Mouse (Mus musculus) layer of hippocampus, postnatal 14 days (tissue): ENCODE data around the gene Prdm8. TPM values are rescaled to one million over a fixed set of nuclear protein-coding genes. Genes with fewer than 3 reads are reported as not detected.
A peak's percentile ranks its signal among the peaks of the same experiment; 100 is the strongest.

ENCODE experiments used
- DNase-seq, 2 experiments: peaks; one replicate each; pipeline ENCODE4 v3.0.0; 2021 to 2022; ENCODE audit warnings: low spot score in 2 of 2, mixed read lengths in 1 of 2
- total RNA-seq, 2 experiments: library from RNA; stranded (reverse); gene quantifications; 2 replicates each; pipeline ENCODE4 v1.2.3; 2021

Prdm8 gene
- total RNA-seq, 2 experiments from 2014 or later, result 62.1 to 75.4 TPM

GRCm38 (mm10) chr5:98184281-98184910, 17.4 kb downstream of the Prdm8 start:
- peak in 1 of 2 experiments; percentile 35 for DNase-seq

- DNase-seq, result peak; percentile 81 to 83
Measured at GRCm38 (mm10) chr5:98184971-98185805, 18.2 kb downstream of the Prdm8 start.

- DNase-seq, result peak in 1 of 2 experiments; percentile 26
Measured at GRCm38 (mm10) chr5:98185806-98186751, 19.1 kb downstream of the Prdm8 start.

- DNase-seq, result no peak
Measured at GRCm38 (mm10) chr5:98189181-98190180, 22.5 kb downstream of the Prdm8 start.

GRCm38 (mm10) chr5:98192295-98192983, 25.4 kb downstream of the Prdm8 start:
- no peak for DNase-seq

GRCm38 (mm10) chr5:98194959-98195358, 28.0 kb downstream of the Prdm8 start:
- no peak for DNase-seq

- DNase-seq, result no peak
Measured at GRCm38 (mm10) chr5:98198412-98199218, 31.6 kb downstream of the Prdm8 start.

- DNase-seq, result no peak
Measured at GRCm38 (mm10) chr5:98199219-98199552, 32.2 kb downstream of the Prdm8 start.

- DNase-seq, result no peak
Measured at GRCm38 (mm10) chr5:98201606-98202005, 34.6 kb downstream of the Prdm8 start.

GRCm38 (mm10) chr5:98202996-98203395, 36.0 kb downstream of the Prdm8 start:
- DNase-seq, result no peak

- no peak for DNase-seq
Measured at GRCm38 (mm10) chr5:98212501-98212900, 45.5 kb downstream of the Prdm8 start.

GRCm38 (mm10) chr5:98221956-98222355, 55.0 kb downstream of the Prdm8 start:
- DNase-seq, result no peak

- DNase-seq, result no peak
Measured at GRCm38 (mm10) chr5:98226710-98227109, 59.7 kb downstream of the Prdm8 start.

- no peak for DNase-seq
Measured at GRCm38 (mm10) chr5:98229456-98229855, 62.5 kb downstream of the Prdm8 start.

GRCm38 (mm10) chr5:98238466-98238865, 71.5 kb downstream of the Prdm8 start:
- no peak for DNase-seq
